In the genomic region with DNA sequence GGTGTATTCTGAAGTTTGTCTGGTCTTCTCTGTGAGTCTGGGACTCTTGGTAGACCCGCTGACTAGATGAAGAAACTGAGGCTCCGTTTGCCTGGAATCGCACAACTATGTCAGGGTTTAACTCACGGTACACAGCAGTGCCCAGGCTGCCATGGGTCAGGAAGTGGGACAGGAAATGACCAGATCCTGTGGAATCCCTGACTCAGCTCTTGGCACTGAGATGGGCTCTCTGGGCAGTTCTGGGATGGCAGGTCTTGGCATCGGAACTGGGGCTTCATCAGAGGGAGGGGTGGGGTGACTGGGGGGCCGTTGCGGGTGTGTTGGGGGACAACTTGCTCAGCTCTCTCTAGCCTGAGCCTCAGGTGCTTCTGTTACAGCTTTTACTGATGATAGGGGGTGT, we compare ENCODE assay signal across 9 mouse cellular contexts. TPM values are rescaled to one million over a fixed set of nuclear protein-coding genes. Genes with fewer than 3 reads are reported as not detected.
A peak's percentile ranks its signal among the peaks of the same experiment; 100 is the strongest.
DNase-seq lines count a peak whose midpoint lies in the region; ATAC-seq and TF ChIP-seq lines count a peak whose summit lies in the region.
"Had no signal": no experiment of that assay in that cellular context is flagged by ENCODE, and none has a peak within 500 bp of the region (broad histone marks: within the 10 kb centered on the region; RNA-seq: fewer than 3 reads in every experiment).

No protein-coding gene starts in this region.

- H3K9me3 ChIP-seq in midbrain, embryonic 11.5 days (ENCODE audit: control insufficient read depth, low read length): no peaks in the 10 kb centered on the region
- H3K9me3 ChIP-seq in midbrain, embryonic 13.5 days: no peaks in the 10 kb centered on the region
- no peaks in the 10 kb centered on the region for H3K9me3 ChIP-seq in embryonic facial prominence, embryonic 14.5 days (ENCODE audit: control insufficient read depth, low read length)
- H3K9me3 ChIP-seq in kidney, embryonic 14.5 days (ENCODE audit: control insufficient read depth, low read length): no peaks in the 10 kb centered on the region
- H3K9me3 ChIP-seq in forebrain, embryonic 11.5 days (ENCODE audit: control insufficient read depth, low read length): no peaks in the 10 kb centered on the region

- no peak overlapping the region for H3K4me3 ChIP-seq in midbrain, embryonic 11.5 days (ENCODE audit: low read depth, low read length)
- no peak overlapping the region for H3K4me3 ChIP-seq in midbrain, embryonic 13.5 days (replicated peaks)
- H3K4me3 ChIP-seq in embryonic facial prominence, embryonic 14.5 days (ENCODE audit: low read depth, low read length): no peak overlapping the region
- H3K4me3 ChIP-seq in kidney, embryonic 14.5 days (ENCODE audit: low read length): no peak overlapping the region
- H3K4me3 ChIP-seq in myocyte: peak overlapping the region; percentile 6
- no peak overlapping the region for H3K4me3 ChIP-seq in forebrain, embryonic 11.5 days (ENCODE audit: low read depth, low read length)
- H3K4me3 ChIP-seq: layer of hippocampus, adult 2 months had no signal

- no peak for DNase-seq in midbrain, embryonic 11.5 days (ENCODE audit: low spot score, missing footprints)
- no peak for DNase-seq in embryonic facial prominence, embryonic 14.5 days (ENCODE audit: low spot score)
- no peak for DNase-seq in cerebellum, adult 18-20 months
- no peak for DNase-seq in forebrain, embryonic 11.5 days (ENCODE audit: low spot score)

- 0 out of 2 replicates have a peak overlapping the region, but pooled peaks have one; percentile 21 for H3K9ac ChIP-seq in midbrain, embryonic 11.5 days (ENCODE audit: low read length)
- H3K9ac ChIP-seq in midbrain, embryonic 13.5 days (replicated peaks): no peak overlapping the region
- no peak overlapping the region for H3K9ac ChIP-seq in embryonic facial prominence, embryonic 14.5 days (ENCODE audit: low read depth, low read length)
- H3K9ac ChIP-seq in kidney, embryonic 14.5 days (ENCODE audit: low read depth, low read length): no peak overlapping the region
- H3K9ac ChIP-seq in forebrain, embryonic 11.5 days (ENCODE audit: low read length): no peak overlapping the region

- no peak overlapping the region for H3ac ChIP-seq in myocyte (ENCODE audit: control insufficient read depth, insufficient read length)

- peaks cover 93% of the 10 kb centered on the region for H3K79me2 ChIP-seq in myocyte (ENCODE audit: control insufficient read depth, insufficient read depth)

- H3K4me1 ChIP-seq in midbrain, embryonic 11.5 days (ENCODE audit: control insufficient read depth, insufficient read depth, low read length): peaks cover 48% of the 10 kb centered on the region
- peaks cover 61% of the 10 kb centered on the region for H3K4me1 ChIP-seq in midbrain, embryonic 13.5 days (replicated peaks)
- H3K4me1 ChIP-seq in embryonic facial prominence, embryonic 14.5 days (ENCODE audit: control insufficient read depth, insufficient read depth, low read length): peaks cover 32% of the 10 kb centered on the region
- peaks cover 58% of the 10 kb centered on the region for H3K4me1 ChIP-seq in kidney, embryonic 14.5 days (ENCODE audit: control insufficient read depth, insufficient read depth, low read length)
- peaks cover 22% of the 10 kb centered on the region for H3K4me1 ChIP-seq in forebrain, embryonic 11.5 days (replicated peaks; ENCODE audit: control insufficient read depth, insufficient read depth, low read length)

- 77% methylated on average over 7 of the region's 7 CpGs for WGBS in midbrain, embryonic 11.5 days
- 77% methylated on average over 7 of the region's 7 CpGs for WGBS in midbrain, embryonic 13.5 days
- WGBS in embryonic facial prominence, embryonic 14.5 days: 63% methylated on average over 7 of the region's 7 CpGs
- 68% methylated on average over 7 of the region's 7 CpGs for WGBS in kidney, embryonic 14.5 days
- 78% methylated on average over 7 of the region's 7 CpGs for WGBS in forebrain, embryonic 11.5 days

- TF ChIP-seq POLR2A in myocyte (IDR thresholded peaks at IDR 0.05; ENCODE audit: insufficient read length, low read depth): peak; percentile 19

- no peak overlapping the region for H3K4me2 ChIP-seq in midbrain, embryonic 11.5 days
- no peak overlapping the region for H3K4me2 ChIP-seq in midbrain, embryonic 13.5 days (replicated peaks)
- no peak overlapping the region for H3K4me2 ChIP-seq in embryonic facial prominence, embryonic 14.5 days (ENCODE audit: low read depth, low read length)
- H3K4me2 ChIP-seq in kidney, embryonic 14.5 days (replicated peaks; ENCODE audit: low read depth, low read length): no peak overlapping the region
- H3K4me2 ChIP-seq in myocyte (ENCODE audit: low read depth): peak overlapping the region; percentile 98
- H3K4me2 ChIP-seq in forebrain, embryonic 11.5 days (ENCODE audit: low read depth, low read length, severe bottlenecking): no peak overlapping the region

- no peaks in the 10 kb centered on the region; the same call in 1 of the 2 replicates for H3K36me3 ChIP-seq in midbrain, embryonic 11.5 days (ENCODE audit: control insufficient read depth, insufficient read depth, low read length)
- peaks cover 6% of the 10 kb centered on the region for H3K36me3 ChIP-seq in midbrain, embryonic 13.5 days
- no peaks in the 10 kb centered on the region for H3K36me3 ChIP-seq in embryonic facial prominence, embryonic 14.5 days (ENCODE audit: control insufficient read depth, insufficient read depth, low read length)
- H3K36me3 ChIP-seq in kidney, embryonic 14.5 days (ENCODE audit: control insufficient read depth, insufficient read depth, low read length): peaks cover 11% of the 10 kb centered on the region
- no peaks in the 10 kb centered on the region for H3K36me3 ChIP-seq in myocyte (ENCODE audit: control insufficient read depth, insufficient read depth)
- no peaks in the 10 kb centered on the region for H3K36me3 ChIP-seq in forebrain, embryonic 11.5 days (ENCODE audit: control insufficient read depth, insufficient read depth, low read length)

- ATAC-seq in midbrain, embryonic 11.5 days (ENCODE audit: low FRiP score): no peak
- no peak for ATAC-seq in midbrain, embryonic 13.5 days
- no peak for ATAC-seq in embryonic facial prominence, embryonic 14.5 days (ENCODE audit: low read depth)
- no peak for ATAC-seq in kidney, embryonic 14.5 days (ENCODE audit: low FRiP score, low TSS enrichment)
- no peak for ATAC-seq in forebrain, embryonic 11.5 days (replicated peaks; ENCODE audit: low FRiP score)
- no peak for ATAC-seq in inflammation-experienced regulatory T-cells, adult 6 months

- no peak overlapping the region for H3K27ac ChIP-seq in midbrain, embryonic 11.5 days (ENCODE audit: low read depth, low read length)
- H3K27ac ChIP-seq in midbrain, embryonic 13.5 days: no peak overlapping the region
- H3K27ac ChIP-seq in embryonic facial prominence, embryonic 14.5 days (replicated peaks; ENCODE audit: low read depth, low read length): peak overlapping the region; percentile 39; the same call in 1 of the 2 replicates
- H3K27ac ChIP-seq in kidney, embryonic 14.5 days (ENCODE audit: low read depth, low read length): peak overlapping the region; percentile 70; the same call in 1 of the 2 replicates
- no peak overlapping the region for H3K27ac ChIP-seq in forebrain, embryonic 11.5 days (ENCODE audit: low read depth, low read length)
- H3K27ac ChIP-seq: layer of hippocampus, adult 2 months had no signal

- no peaks in the 10 kb centered on the region for H3K27me3 ChIP-seq in midbrain, embryonic 11.5 days (ENCODE audit: control insufficient read depth, insufficient read depth, low read length)
- no peaks in the 10 kb centered on the region for H3K27me3 ChIP-seq in midbrain, embryonic 13.5 days
- H3K27me3 ChIP-seq in embryonic facial prominence, embryonic 14.5 days (replicated peaks; ENCODE audit: control insufficient read depth, insufficient read depth, low read length): no peaks in the 10 kb centered on the region
- no peaks in the 10 kb centered on the region for H3K27me3 ChIP-seq in kidney, embryonic 14.5 days (ENCODE audit: control insufficient read depth, insufficient read depth, low read length)
- no peaks in the 10 kb centered on the region for H3K27me3 ChIP-seq in myocyte (ENCODE audit: control insufficient read depth, insufficient read depth, insufficient read length)
- no peaks in the 10 kb centered on the region for H3K27me3 ChIP-seq in forebrain, embryonic 11.5 days (ENCODE audit: control insufficient read depth, insufficient read depth, low read length)

TF ChIP-seq in myocyte, 11 proteins besides CTCF, POLR2A, EP300 and RAD21 (continues in another document):
- TF ChIP-seq E2F4 (IDR thresholded peaks at IDR 0.05; ENCODE audit: insufficient read depth) (no peak), MYOG (IDR thresholded peaks at IDR 0.05; ENCODE audit: control insufficient read depth in 1 of 3, insufficient read depth in 1 of 3, insufficient read length in 2 of 3, low read depth in 2 of 3) (no peak), MAX (IDR thresholded peaks at IDR 0.05; ENCODE audit: low read depth) (no peak), REST (IDR thresholded peaks at IDR 0.05; ENCODE audit: insufficient read depth, insufficient read length) (no peak), TCF3 (IDR thresholded peaks at IDR 0.05; ENCODE audit: insufficient read length, low read depth) (no peak), TCF12 (IDR thresholded peaks at IDR 0.05; ENCODE audit: insufficient read depth, poor library complexity, severe bottlenecking) (no peak), MYOD1 (IDR thresholded peaks at IDR 0.05; ENCODE audit: control insufficient read depth in 1 of 3, insufficient read length in 2 of 3, low read depth in 2 of 3) (no peak)

RNA-seq across cellular contexts. Expression of a gene that starts 10.0 kb away (rescaled TPM):
- 2.2 and 2.5 TPM in 2 replicates for polyA plus RNA-seq in midbrain, embryonic 11.5 days (2014; fragmentation: Nextera tagmentation; extraction: Ambion mirVana)
- polyA plus RNA-seq in midbrain, embryonic 13.5 days (2015; fragmentation: Nextera tagmentation; extraction: Ambion mirVana): 3.5 and 4.7 TPM in 2 replicates
- 2.1 and 4.2 TPM in 2 replicates for polyA plus RNA-seq in embryonic facial prominence, embryonic 14.5 days (2014; fragmentation: Nextera tagmentation; extraction: Ambion mirVana)
- polyA plus RNA-seq in kidney, embryonic 14.5 days (2014; fragmentation: Nextera tagmentation; extraction: Ambion mirVana): 3.7 and 3.9 TPM in 2 replicates
- 46.8 TPM for polyA plus RNA-seq in myocyte (2012; fragmentation: generic; extraction: Trizol)
- polyA plus RNA-seq in forebrain, embryonic 11.5 days (2014; fragmentation: Nextera tagmentation; extraction: Ambion mirVana): 1.3 and 2.3 TPM in 2 replicates
- not detected for polyA plus RNA-seq in inflammation-experienced regulatory T-cells, adult 6 months (2017; shearing (Covaris generic))

RNA-seq across cellular contexts. Expression of a gene that starts 56.9 kb away (rescaled TPM):
- 2.2 and 2.9 TPM in 2 replicates for polyA plus RNA-seq in midbrain, embryonic 11.5 days (2014; fragmentation: Nextera tagmentation; extraction: Ambion mirVana)
- polyA plus RNA-seq in midbrain, embryonic 13.5 days (2015; fragmentation: Nextera tagmentation; extraction: Ambion mirVana): 7.8 and 10.1 TPM in 2 replicates
- 2.2 and 2.9 TPM in 2 replicates for polyA plus RNA-seq in embryonic facial prominence, embryonic 14.5 days (2014; fragmentation: Nextera tagmentation; extraction: Ambion mirVana)
- 1.9 and 2.5 TPM in 2 replicates for polyA plus RNA-seq in kidney, embryonic 14.5 days (2014; fragmentation: Nextera tagmentation; extraction: Ambion mirVana)
- 0.77 TPM for polyA plus RNA-seq in myocyte (2012; fragmentation: generic; extraction: Trizol)
- polyA plus RNA-seq in forebrain, embryonic 11.5 days (2014; fragmentation: Nextera tagmentation; extraction: Ambion mirVana): 0.35 and 1.2 TPM in 2 replicates
- polyA plus RNA-seq in inflammation-experienced regulatory T-cells, adult 6 months (2017; shearing (Covaris generic)): not detected

Comparison
In these comparisons a context has a peak if more than half of its experiments do, and no peak if none do; other contexts are left out.
1. H3K27ac ChIP-seq: peak in embryonic facial prominence, embryonic 14.5 days (single experiment) and kidney, embryonic 14.5 days (single experiment); none in midbrain, embryonic 11.5 days (single experiment), midbrain, embryonic 13.5 days (single experiment) and forebrain, embryonic 11.5 days (single experiment).